Comparison of ENCODE assay signal across 11 mouse cellular contexts in the genomic region with DNA sequence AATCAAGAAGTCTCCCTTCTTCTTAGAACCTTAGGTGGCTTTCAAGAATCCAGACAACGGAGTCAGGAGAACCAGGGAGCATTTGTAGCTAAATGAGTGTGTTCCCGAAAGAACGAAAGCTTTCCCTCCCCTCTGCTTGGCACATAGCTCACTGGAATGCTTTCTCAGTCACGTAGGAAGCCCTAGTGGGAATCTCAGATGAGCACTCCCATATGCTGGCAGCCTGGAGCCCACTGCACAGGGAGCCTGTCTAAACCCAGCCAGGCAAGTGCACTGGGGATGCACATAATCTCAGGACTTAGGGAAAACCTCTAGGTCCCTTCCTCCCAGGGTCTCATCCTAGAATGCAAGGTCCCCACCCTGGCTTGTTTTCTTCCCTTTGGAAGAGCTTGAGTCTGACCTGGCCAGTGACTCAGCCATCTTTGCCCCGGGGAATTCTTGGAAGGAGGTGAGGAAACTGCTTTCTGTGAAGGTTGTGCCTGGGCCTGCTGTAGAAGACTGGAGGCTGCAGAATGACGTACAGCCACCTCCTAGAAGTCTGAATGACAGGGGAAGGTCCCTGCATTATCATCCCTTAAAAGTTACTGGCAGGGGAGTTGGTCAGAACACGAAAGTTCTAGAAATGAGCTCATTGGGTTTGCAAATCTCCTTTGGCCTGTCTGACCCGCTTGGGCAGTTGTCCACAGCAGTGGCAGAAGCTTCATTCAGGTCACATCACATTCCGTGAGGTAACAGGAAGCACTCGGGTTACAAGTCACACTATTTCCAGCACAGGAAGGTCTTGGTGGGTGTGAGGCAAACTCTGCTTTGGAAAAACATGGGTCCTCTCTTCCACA. TPM values are rescaled to one million over a fixed set of nuclear protein-coding genes. Genes with fewer than 3 reads are reported as not detected.
DNase-seq lines count a peak whose midpoint lies in the region; ATAC-seq and TF ChIP-seq lines count a peak whose summit lies in the region.
"Had no signal": no experiment of that assay in that cellular context is flagged by ENCODE, and none has a peak within 500 bp of the region (broad histone marks: within the 10 kb centered on the region; RNA-seq: fewer than 3 reads in every experiment).

No protein-coding gene starts in this region.

- H3K4me1 ChIP-seq in kidney, postnatal 0 days (replicated peaks; ENCODE audit: insufficient read depth, low read length), result 0 out of 2 replicates have a peak, but pooled peaks cover 7% of the 10 kb centered on the region
- peaks cover 4% of the 10 kb centered on the region for H3K4me1 ChIP-seq in ES-Bruce4 (ENCODE audit: control insufficient read depth, insufficient read depth, low read length)
- H3K4me1 ChIP-seq in embryonic facial prominence, embryonic 14.5 days (ENCODE audit: control insufficient read depth, insufficient read depth, low read length), result 0 out of 2 replicates have a peak, but pooled peaks cover 4% of the 10 kb centered on the region
- H3K4me1 ChIP-seq in hindbrain, postnatal 0 days (ENCODE audit: insufficient read depth, low read length), result no peaks in the 10 kb centered on the region

- no peak overlapping the region for H3K4me2 ChIP-seq in kidney, postnatal 0 days (ENCODE audit: low read length)
- H3K4me2 ChIP-seq in embryonic facial prominence, embryonic 14.5 days (ENCODE audit: low read depth, low read length), result no peak overlapping the region
- H3K4me2 ChIP-seq in hindbrain, postnatal 0 days (ENCODE audit: low read depth, low read length), result no peak overlapping the region

- no peaks in the 10 kb centered on the region for H3K9me3 ChIP-seq in kidney, postnatal 0 days (replicated peaks; ENCODE audit: low read length)
- no peaks in the 10 kb centered on the region; the same call in 1 of the 2 replicates for H3K9me3 ChIP-seq in ES-Bruce4 (replicated peaks; ENCODE audit: control insufficient read depth, insufficient read depth, low read length, poor library complexity, severe bottlenecking)
- H3K9me3 ChIP-seq in embryonic facial prominence, embryonic 14.5 days (ENCODE audit: control insufficient read depth, low read length), result 0 out of 2 replicates have a peak, but pooled peaks cover 5% of the 10 kb centered on the region
- H3K9me3 ChIP-seq in hindbrain, postnatal 0 days (ENCODE audit: low read length), result no peaks in the 10 kb centered on the region

- TF ChIP-seq POLR2A in ES-Bruce4 (IDR thresholded peaks at IDR 0.05; ENCODE audit: insufficient read depth, low read length), result no peak

- H3K27me3 ChIP-seq in kidney, postnatal 0 days (ENCODE audit: insufficient read depth, low read length), result no peaks in the 10 kb centered on the region
- no peaks in the 10 kb centered on the region for H3K27me3 ChIP-seq in ES-Bruce4 (ENCODE audit: control insufficient read depth, insufficient read depth, low read length, poor library complexity, severe bottlenecking)
- H3K27me3 ChIP-seq in embryonic facial prominence, embryonic 14.5 days (replicated peaks; ENCODE audit: control insufficient read depth, insufficient read depth, low read length), result no peaks in the 10 kb centered on the region
- no peaks in the 10 kb centered on the region for H3K27me3 ChIP-seq in hindbrain, postnatal 0 days (ENCODE audit: insufficient read depth, low read length)

- 52% methylated on average over 10 of the region's 10 CpGs for WGBS in kidney, postnatal 0 days
- 55% methylated on average over 10 of the region's 10 CpGs for WGBS in embryonic facial prominence, embryonic 14.5 days
- 72% methylated on average over 10 of the region's 10 CpGs for WGBS in hindbrain, postnatal 0 days

- peak overlapping the region; percentile 25; the same call in 1 of the 2 replicates for H3K27ac ChIP-seq in kidney, postnatal 0 days
- 0 out of 2 replicates have a peak overlapping the region, but pooled peaks have one; percentile 20 for H3K27ac ChIP-seq in ES-Bruce4 (ENCODE audit: insufficient read depth, low read length)
- H3K27ac ChIP-seq in embryonic facial prominence, embryonic 14.5 days (replicated peaks; ENCODE audit: low read depth, low read length), result peak overlapping the region; percentile 15; the same call in 1 of the 2 replicates
- no peak overlapping the region for H3K27ac ChIP-seq in hindbrain, postnatal 0 days

- no peak overlapping the region for H3K9ac ChIP-seq in kidney, postnatal 0 days (ENCODE audit: low read depth, low read length)
- no peak overlapping the region for H3K9ac ChIP-seq in ES-Bruce4 (ENCODE audit: low read depth, poor library complexity, severe bottlenecking)
- no peak overlapping the region for H3K9ac ChIP-seq in embryonic facial prominence, embryonic 14.5 days (ENCODE audit: low read depth, low read length)
- no peak overlapping the region for H3K9ac ChIP-seq in hindbrain, postnatal 0 days (replicated peaks; ENCODE audit: low read length)

- intact Hi-C loops in left cerebral cortex, postnatal 36 days (cut with DNase I), result no loop called here

- ATAC-seq in kidney, postnatal 0 days (replicated peaks; ENCODE audit: low FRiP score, low read depth), result no peak
- ATAC-seq in embryonic facial prominence, embryonic 14.5 days (ENCODE audit: low read depth), result peak; percentile 58; the same call in 1 of the 2 replicates
- ATAC-seq in hindbrain, postnatal 0 days, result no peak

- no peak for TF ChIP-seq CTCF in kidney, postnatal 0 days (IDR thresholded peaks at IDR 0.05; ENCODE audit: low read depth)
- TF ChIP-seq CTCF in ES-Bruce4 (IDR thresholded peaks at IDR 0.05; ENCODE audit: low read depth, low read length), result no peak
- TF ChIP-seq CTCF in hindbrain, postnatal 0 days (IDR thresholded peaks at IDR 0.05; ENCODE audit: low read depth), result no peak

- H3K4me3 ChIP-seq in kidney, postnatal 0 days (replicated peaks; ENCODE audit: low read depth, low read length), result no peak overlapping the region
- H3K4me3 ChIP-seq in ES-Bruce4 (ENCODE audit: low read depth, low read length), result no peak overlapping the region
- H3K4me3 ChIP-seq in embryonic facial prominence, embryonic 14.5 days (ENCODE audit: low read depth, low read length), result no peak overlapping the region
- H3K4me3 ChIP-seq in hindbrain, postnatal 0 days (ENCODE audit: low read length), result no peak overlapping the region

- no peak for TF ChIP-seq EP300 in ES-Bruce4 (IDR thresholded peaks at IDR 0.05; ENCODE audit: insufficient read depth, low read depth, low read length)

- H3K36me3 ChIP-seq in kidney, postnatal 0 days (ENCODE audit: insufficient read depth, low read length), result no peaks in the 10 kb centered on the region
- no peaks in the 10 kb centered on the region for H3K36me3 ChIP-seq in ES-Bruce4 (ENCODE audit: control insufficient read depth, insufficient read depth, low read length, poor library complexity, severe bottlenecking)
- H3K36me3 ChIP-seq in embryonic facial prominence, embryonic 14.5 days (ENCODE audit: control insufficient read depth, insufficient read depth, low read length), result no peaks in the 10 kb centered on the region
- H3K36me3 ChIP-seq in hindbrain, postnatal 0 days (ENCODE audit: insufficient read depth, low read length), result no peaks in the 10 kb centered on the region

- no peak for DNase-seq in kidney, postnatal 0 days (ENCODE audit: low spot score)
- DNase-seq in kidney, postnatal 4 days, result no peak
- DNase-seq in embryonic facial prominence, embryonic 14.5 days (ENCODE audit: low spot score), result peak; percentile 44
- peak; percentile 48 to 59 for DNase-seq in left cerebral cortex, postnatal 36 days (ENCODE audit: low spot score in 2 of 2)
- no peak for DNase-seq in hindbrain, postnatal 0 days (ENCODE audit: low spot score)
- DNase-seq in kidney, postnatal 10 days, result no peak
- DNase-seq in cerebellum, postnatal 10 days, result no peak
- DNase-seq: cerebellum, adult 9-11 months; kidney, postnatal 14 days; thymus, adult 2 months had no signal

RNA-seq across cellular contexts. Expression of gene Nek2, which starts 18.2 kb away (rescaled TPM):
- 21.3 and 24.1 TPM in 2 replicates for polyA plus RNA-seq in kidney, postnatal 0 days (2015; fragmentation: Nextera tagmentation; extraction: Ambion mirVana)
- 79.5 and 80.3 TPM in 2 replicates for polyA plus RNA-seq in ES-Bruce4 (2011; ENCODE audit: insufficient read depth, insufficient read length, low read depth, missing spikeins)
- polyA plus RNA-seq in embryonic facial prominence, embryonic 14.5 days (2014; fragmentation: Nextera tagmentation; extraction: Ambion mirVana), result 28.1 and 29.0 TPM in 2 replicates
- 1 to 10 TPM; 1.3 to 1.6 TPM for total RNA-seq in left cerebral cortex, postnatal 36 days (2021)
- 9.1 and 9.5 TPM in 2 replicates for total RNA-seq in hindbrain, postnatal 0 days (2014; rRNA removed)
- polyA plus RNA-seq in hindbrain, postnatal 0 days (2015; fragmentation: Nextera tagmentation; extraction: Ambion mirVana), result 7.7 and 8.4 TPM in 2 replicates

Comparison
In these comparisons a context has a peak if more than half of its experiments do, and no peak if none do; other contexts are left out.
1. DNase-seq: peak in embryonic facial prominence, embryonic 14.5 days (single experiment) and left cerebral cortex, postnatal 36 days (2 of 2); none in kidney, postnatal 0 days (single experiment), kidney, postnatal 4 days (0 of 2), hindbrain, postnatal 0 days (single experiment), kidney, postnatal 10 days (single experiment) and cerebellum, postnatal 10 days (0 of 2).